Mouse (Mus musculus): ENCODE results near the gene Hdac7.
"Not testable (repeated sequence)": the region's sequence is repeated elsewhere in the genome, so short reads cannot be mapped to it uniquely, and the experiment has no call there.

Hdac7 gene

DNA sequence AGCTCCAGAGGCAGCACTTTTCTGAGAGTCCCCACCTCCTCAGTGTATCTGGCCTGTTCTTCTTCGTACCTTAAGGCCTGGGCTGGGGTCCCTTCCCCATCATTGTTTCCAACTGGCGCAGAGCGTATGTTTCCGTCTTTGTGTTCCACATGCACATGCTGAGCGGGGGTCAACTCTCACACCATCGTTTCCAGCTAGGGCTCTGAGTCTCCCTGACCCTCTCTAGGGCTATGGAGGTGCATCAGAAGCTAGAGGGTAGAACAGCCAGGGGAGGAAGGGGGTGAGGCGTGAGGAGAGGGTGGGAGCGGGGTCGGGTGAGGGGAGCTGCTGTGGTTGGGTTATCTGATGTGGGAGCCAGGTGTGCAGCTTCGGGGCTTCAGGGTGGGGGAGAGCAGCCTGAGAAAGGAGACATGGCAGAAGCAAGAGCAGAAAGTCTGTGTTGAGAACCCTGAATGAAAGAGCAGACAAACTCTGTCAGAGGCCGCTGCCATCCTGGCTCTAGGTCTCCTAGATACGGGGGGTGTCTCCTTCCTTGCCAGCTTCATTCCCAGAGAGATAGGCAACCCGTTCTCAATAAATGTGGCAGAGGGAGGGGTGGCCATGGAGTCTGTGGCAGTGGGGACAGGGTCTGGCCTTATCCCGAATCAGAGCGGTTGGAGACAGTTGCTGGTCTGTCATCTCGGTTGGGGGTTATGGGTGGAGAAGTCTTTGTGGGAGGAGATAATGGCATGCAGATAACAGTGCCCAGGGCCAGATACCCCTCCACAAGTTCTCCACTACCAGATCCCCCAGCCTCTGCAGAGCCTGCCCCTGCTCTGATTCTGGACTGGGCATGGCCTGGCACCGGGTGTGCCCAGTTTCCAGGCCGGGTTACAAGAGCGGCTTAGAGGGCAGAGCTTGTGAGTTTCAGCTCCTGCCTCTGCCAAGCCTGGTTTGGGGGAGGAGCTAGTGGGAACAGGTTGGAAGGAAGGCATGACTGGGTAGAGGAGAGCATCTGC is at the start of gene Hdac7:
Gene Hdac7, minus strand, starts transcription at position 466 of the 998 bp plus-strand sequence.
- DNase-seq (ENCODE audit: low read depth, low spot score): peak; percentile 8

- DNase-seq (ENCODE audit: low read depth, low spot score): no peak
Measured at GRCm38 (mm10) chr15:97892506-97892905, 48.2 kb upstream of the Hdac7 start.

DNA sequence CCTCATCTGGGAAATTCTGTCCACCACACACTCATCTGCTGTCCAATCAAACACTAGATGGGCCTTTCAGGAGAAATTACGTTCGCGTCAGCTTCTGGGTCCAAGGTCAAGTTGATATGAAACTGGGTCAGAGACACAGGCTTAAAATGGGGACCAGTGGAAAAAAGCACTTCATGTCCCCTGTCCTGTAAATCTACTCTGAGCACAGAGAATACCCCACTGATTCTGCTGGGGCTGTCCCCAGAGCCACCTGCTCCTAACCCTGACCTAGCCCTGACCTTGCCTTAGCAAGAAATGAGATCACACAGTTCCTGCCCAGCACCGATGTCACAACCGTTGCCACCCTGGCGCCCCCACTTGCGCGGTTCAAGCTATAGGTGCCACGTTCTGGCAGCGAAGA is 46.1 kb upstream of the Hdac7 start:
- DNase-seq (ENCODE audit: low read depth, low spot score): no peak

DNA sequence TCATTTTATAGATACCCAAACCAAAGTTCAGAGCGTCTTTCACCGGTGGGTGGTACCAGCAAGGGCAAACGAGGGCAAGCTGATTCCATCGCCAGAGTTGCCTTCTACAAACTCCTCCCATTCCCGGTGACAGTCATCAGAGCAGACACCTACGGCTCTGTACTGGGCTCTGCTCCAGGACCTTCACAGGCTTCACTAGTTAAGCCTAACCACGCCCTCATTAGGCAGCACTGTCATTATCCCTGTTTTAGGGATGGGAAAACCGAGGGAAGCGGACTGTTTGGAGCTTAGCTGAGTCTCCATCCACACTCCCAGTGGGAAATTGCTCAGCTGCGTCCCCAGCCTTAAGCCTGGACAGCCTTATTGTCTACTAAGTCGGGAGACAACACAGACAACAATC is 45.7 kb upstream of the Hdac7 start:
- peak; percentile 68 for DNase-seq (ENCODE audit: low read depth, low spot score)

DNA sequence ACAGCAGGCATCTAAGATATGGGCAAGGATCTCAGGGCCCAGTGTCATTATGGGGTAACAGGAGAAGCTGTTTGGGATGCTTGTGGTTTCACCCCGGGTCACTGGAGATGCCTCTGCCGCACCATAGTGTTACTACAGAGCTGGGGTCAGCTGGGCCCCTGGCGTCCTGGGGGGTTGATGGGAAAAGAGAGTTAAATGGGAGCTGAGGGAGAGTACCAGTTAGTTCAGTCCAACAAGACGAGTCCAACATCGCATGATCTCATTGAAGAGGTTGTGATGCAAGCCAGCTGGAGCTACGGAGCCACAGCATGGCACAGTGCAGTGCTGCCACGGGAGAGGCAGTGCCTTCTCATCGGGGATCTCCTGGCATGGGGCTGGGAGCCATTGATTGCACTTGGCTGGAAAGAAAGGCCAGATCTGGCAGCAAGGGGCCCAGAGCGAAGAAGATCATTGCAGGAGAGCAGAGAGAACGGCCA is 43.3 kb upstream of the Hdac7 start:
- DNase-seq (ENCODE audit: low read depth, low spot score): no peak

- DNase-seq (ENCODE audit: low read depth, low spot score): no peak
Measured at GRCm38 (mm10) chr15:97881423-97881822, 37.1 kb upstream of the Hdac7 start.

DNA sequence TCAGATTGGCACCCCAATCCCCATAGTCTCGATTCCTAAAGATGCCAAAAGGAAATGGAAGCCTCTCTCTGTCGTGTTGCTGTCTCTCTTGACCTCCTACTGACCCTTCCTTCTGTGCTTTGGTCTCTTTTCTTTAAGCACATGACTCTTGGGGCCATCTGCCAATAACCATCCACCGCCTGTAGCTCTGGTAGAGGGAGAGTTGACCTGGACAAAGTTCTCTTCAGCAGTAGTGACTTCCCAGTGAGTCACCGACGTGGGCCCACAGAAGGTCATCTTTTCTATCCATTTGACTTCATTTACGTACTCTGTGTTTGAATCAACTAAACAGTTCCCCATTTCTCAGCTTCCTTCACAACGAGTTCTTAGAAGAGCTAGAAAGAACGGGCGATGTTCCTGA is 36.1 kb upstream of the Hdac7 start:
- no peak for DNase-seq (ENCODE audit: low read depth, low spot score)

DNA sequence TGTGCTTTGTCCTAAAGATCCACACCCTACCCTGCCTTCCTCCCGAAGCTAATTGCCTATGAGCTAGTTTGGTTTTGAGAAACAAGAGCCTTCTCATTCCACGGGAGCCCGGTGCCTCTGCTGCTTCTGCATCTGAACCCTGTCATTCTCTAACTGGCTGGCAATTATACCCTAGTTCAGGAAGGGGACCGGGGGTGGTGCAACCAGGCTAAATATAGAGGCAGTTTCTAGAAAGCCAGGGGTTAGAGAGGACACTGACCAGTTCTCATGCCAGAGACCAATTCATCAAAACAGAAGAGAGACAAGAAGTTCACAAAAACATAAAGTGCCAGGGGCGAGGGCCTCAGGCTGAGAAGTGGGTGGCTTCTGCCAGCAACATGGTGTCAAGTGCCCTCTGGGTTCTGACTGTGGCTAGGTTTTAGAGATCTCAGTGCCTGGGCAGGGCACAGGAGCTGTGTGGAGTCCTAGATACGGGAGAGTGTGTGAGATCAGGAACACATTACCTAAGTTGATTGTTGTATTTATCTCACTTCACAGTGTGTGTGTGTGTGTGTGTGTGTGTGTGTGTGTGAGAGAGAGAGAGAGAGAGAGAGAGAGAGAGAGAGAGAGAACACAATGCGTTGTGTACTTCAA is 34.5 kb upstream of the Hdac7 start:
- DNase-seq (ENCODE audit: low read depth, low spot score): no peak

- DNase-seq (ENCODE audit: low read depth, low spot score): no peak
Measured at GRCm38 (mm10) chr15:97875784-97876183, 31.5 kb upstream of the Hdac7 start.

DNA sequence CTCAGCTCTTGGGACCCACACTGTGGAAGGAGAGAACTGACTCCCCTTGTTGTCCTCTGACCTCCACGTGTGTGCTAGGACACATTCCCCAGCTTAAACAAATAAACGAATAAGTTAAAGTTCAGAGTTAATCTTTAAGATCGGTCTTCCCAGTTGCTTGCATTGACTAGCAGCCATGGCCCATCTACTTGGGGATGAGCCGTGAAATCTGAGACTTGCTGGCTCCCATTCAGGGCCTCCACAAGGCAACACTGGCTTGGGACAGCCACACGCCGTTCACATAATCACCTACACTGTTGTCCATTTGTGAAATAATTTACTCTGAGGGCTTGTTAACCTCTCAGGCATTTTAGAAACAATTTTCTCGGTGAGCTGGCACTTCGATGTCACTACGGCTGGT is 29.4 kb upstream of the Hdac7 start:
- no peak for DNase-seq (ENCODE audit: low read depth, low spot score)

DNA sequence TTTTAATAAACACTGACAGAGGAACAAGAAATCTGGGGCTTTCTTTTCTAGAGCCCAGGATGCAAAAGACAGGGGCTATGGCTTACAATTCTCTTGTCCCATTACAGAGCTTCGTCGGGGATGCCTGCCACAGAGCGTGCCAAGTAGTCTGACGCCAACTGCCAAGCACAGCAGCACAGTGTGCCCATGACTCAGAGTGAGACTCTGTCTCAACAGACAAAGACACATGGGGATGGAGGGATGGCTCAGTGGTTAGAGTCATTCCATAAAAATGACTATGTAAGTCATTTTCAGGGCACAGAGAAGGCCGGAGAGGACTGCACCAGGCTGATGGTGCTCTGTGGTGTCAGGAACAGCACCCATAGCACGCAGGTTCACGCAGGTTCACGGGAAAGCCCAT is 27.9 kb upstream of the Hdac7 start:
- DNase-seq (ENCODE audit: low read depth, low spot score): peak; percentile 66

GRCm38 (mm10) chr15:97871055-97872030 is 27.0 kb upstream of the Hdac7 start:
- DNase-seq (ENCODE audit: low read depth, low spot score): no peak

GRCm38 (mm10) chr15:97870116-97870515 is 25.8 kb upstream of the Hdac7 start:
- DNase-seq (ENCODE audit: low read depth, low spot score): not testable (repeated sequence)

GRCm38 (mm10) chr15:97868985-97869384 is 24.7 kb upstream of the Hdac7 start:
- DNase-seq (ENCODE audit: low read depth, low spot score): no peak

- DNase-seq (ENCODE audit: low read depth, low spot score): no peak
Measured at GRCm38 (mm10) chr15:97865988-97866387, 21.7 kb upstream of the Hdac7 start.

- no peak for DNase-seq (ENCODE audit: low read depth, low spot score)
Measured at GRCm38 (mm10) chr15:97865175-97865574, 20.9 kb upstream of the Hdac7 start.

DNA sequence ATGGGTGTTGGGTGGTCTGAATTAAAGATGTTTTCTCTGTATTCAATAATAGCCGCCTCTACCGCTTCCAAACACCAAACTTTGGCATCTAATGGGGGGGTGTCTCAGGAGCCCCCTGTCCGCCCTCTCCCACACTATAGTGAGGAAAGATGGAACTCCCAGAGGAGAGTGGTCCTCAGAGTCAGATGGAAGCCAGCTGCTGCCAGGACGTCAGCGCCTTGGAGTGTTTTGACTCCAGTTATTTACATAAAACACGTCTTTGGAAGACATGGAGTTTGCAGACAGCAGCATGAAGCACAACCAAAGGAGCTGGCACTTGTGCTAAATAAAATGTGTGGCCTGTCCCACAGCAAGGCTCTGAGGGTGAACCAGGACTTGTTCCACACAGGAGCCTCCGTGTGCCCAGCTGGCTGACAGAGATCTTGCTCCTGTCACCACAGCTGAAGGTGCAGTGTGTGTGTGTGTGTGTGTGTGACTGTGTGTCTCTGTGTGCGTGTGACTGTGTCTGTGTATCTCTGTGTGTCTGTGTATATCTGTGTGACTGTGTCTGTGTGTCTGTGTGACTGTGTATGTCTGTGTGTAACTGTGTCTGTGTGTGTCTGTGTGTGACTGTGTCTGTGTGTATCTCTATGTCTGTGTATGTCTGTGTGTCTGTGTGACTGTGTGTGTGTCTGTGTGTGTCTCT is 20.2 kb upstream of the Hdac7 start:
- no peak for DNase-seq (ENCODE audit: low read depth, low spot score)

DNA sequence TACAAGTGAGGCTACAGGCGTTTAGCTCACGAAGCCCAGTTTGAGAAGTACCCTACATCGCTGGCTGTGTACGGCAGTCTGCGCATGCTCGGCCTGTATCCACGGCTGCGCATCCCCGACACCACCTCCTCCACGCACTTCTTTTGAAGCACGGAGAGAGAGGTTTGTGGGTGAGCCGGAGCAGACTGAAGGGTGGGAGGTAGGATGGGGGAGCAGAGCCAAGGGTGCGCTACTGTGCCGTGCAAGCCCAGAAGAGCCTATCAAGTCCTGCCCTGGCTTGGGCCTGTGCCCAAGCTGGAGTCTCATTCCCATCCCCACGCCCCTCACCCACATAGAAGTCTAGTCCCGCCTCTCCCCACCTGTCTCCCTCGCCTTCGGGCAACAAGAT is 19.2 kb upstream of the Hdac7 start:
- DNase-seq (ENCODE audit: low read depth, low spot score): peak; percentile 92

DNA sequence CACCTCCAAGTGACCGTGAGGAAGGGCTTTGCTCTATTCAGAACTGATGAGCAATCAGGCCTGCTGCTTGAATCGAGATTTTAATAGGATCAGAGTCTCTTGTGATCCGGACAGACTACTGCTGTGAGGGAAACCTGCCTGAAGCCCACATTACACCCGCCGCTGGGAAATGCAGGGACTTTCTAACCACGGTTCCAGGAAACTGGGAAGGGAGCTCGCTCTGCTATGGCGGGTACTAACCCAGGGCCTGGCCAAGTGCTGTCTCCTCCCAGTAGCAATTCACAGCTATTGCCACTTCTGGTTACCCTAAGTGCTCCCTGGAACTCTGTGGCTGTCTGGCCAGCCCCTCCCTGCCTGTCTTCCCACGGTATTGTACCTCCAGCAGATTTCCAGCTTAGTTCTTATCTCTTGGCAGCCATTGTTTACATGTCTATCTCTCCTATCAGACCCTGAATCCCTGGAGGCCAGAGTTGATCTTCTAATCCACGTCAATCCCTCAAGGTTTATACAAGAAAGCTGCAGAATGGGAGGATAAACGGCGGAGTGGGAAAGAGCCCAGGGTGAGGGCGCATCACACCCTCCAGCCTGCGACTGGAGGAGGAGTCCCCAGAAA is 18.7 kb upstream of the Hdac7 start:
- no peak for DNase-seq (ENCODE audit: low read depth, low spot score)

- no peak for DNase-seq (ENCODE audit: low read depth, low spot score)
Measured at GRCm38 (mm10) chr15:97860353-97860752, 16.1 kb upstream of the Hdac7 start.

DNA sequence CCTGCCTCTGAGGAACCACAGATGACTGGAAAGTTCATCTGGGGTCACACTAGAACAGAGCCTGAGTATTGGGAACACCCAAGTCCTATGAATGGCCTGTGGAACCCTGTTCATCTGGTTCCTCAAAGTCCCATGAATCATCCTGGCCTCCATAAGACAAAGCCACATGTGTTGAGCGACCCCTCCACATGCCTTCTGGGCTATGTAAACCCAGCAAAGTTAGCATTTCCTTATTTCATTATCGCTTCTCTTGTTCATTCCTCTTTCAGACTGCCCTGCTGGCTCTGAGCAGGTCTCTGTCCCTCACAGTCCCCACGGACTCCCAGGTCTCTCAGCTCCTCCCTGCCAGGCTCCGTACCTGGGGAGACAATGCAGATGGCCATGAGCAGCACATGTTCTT is 14.1 kb upstream of the Hdac7 start:
- no peak for DNase-seq (ENCODE audit: low read depth, low spot score)
